Mouse (Mus musculus): ENCODE results near the gene Rapgef3.

DNA sequence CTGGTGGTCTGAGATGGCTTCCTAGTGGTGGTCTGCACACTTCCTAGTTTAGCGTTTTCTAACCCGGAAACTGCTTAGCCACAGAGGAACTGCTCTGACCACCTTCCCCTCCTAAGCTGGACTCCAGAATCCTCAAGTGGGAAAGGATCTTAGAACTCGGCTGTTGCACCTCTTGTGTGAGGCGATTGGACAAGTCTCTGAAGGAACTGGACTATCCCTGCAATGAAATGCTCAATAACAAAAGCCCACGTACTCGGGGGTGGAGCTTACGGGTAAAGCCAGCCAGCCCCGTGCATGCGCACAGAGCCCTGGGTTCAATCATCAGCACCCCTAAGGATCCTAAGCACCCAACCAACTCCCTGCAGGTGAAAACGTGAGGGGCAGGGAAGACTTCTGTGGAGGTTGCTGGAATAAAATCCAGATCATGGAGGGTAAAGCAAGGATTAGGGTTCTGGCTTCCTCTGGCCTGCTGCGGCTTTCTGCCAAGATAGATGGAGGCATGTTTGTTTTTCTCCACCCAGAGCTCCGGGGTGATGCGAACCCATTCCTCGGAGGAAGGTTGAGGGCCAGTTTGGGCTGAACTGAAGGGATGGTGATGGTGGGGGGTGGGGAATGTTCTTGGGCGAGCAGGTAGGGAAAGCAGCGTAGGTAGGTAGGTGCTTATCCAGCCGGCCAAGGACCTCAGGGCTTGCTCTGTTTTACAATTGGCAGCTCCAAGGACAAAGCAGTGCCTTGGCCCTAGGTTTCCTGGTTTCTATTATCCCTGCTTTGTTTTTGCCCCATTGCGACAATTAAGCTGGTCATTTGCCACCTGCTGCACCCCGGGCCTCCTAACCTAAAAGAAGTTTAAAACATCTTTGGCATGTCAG lies 20.3 kb upstream of the Rapgef3 start:
- no peak for TF ChIP-seq CTCF (IDR thresholded peaks at IDR 0.05; ENCODE audit: borderline replicate concordance, insufficient read depth, low read depth, low read length)
- no peak for TF ChIP-seq POLR2A (IDR thresholded peaks at IDR 0.05; ENCODE audit: borderline replicate concordance, insufficient read depth, low read length)
